Mouse (Mus musculus) yolk sac, embryonic 10.5 days (tissue): ENCODE data around the gene Uqcrh.

ENCODE experiments used
- DNase-seq: peaks from one replicate; pipeline ENCODE4 v3.0.0-alpha.2; 2017; ENCODE audit warnings: low spot score

Uqcrh gene

DNA sequence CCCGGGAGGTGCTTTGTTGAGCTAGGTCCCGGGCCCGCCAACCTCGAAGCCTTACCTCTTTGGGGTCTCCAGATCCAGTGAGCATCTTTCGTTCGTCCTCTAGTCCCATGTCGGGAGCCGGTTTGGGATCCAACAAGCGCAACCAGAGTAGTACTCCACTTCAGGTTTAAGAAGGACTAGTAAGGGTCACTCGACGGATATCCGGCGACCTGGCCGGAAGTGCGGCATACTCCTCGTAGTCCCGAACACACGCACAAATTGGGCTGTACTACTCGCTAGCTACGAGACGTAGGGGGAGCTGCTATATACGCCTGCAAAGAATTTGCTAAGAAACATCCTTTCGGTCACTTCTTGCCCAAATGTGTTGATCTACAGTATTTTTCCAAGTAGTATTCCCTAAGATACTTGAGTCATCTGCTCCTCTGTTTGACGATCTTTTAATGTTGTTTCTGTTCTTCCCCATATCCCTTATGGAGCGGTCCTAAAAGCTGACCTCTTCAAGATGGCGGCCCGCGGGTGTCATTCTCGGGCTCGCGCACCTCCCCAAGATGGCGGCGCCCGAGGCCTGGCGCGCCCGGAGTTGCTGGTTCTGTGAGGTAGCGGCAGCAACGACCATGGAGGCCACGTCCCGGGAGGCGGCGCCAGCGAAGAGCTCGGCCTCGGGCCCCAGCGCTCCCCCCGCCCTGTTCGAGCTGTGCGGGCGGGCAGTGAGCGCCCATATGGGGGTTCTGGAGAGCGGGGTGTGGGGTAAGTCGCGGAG, at the start of gene Uqcrh, which contains the start of gene Lrrc41:
TSS of gene Uqcrh (minus strand) at position 211 of the 760 bp plus-strand sequence.
TSS of gene Lrrc41 (plus strand) at position 409 of the 760 bp plus-strand sequence.
- peak; percentile 94 for DNase-seq

DNA sequence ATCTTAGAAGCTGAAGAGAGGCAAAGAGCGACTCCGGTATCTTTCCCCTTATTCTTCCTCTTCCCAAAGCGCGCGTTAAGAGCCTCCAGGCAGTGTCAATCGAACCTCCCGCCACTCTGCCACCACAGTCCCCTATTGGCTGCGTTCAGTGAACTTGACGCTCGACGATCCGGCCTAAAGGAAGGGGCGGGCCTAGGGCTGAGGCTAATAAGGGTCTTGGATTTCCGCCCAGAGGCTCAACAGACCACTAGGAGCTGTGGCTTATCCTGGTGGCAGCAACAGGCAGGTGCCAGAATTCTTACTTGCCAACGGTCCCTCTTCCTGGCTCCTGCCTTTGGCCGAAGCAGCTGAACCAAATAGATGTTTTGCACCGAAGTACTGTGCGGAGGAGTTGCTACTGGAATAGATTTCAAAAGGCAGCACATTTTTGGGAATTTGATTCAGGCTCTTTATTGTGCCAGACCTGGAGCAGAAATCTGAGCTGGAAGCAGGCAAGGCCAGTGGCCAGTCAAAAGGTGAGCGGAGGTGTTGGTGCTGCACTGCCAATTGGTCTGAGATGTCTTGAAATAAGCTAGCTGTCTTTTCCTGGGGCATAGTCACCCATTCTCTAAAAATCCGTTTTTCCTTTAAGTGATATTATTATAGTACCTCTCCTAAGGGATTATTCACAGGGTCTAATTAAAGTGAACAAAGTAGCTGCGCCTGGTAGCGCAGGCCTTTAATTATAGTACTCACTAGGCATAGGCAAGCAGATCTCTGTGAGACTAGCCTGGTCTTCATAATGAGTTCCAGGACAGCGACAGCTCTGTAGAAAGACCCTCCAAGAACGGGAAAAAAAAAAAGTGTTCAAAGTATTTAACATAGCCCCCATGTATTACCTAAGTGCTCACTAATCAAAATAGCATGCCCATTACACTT, 49.0 kb upstream of the Uqcrh start, which contains the start of the genes Rad54l and Pomgnt1:
TSS of gene Rad54l (minus strand) at position 89 of the 918 bp plus-strand sequence.
TSS of gene Pomgnt1 (plus strand) at position 239 of the 918 bp plus-strand sequence.
- peak; percentile 91 for DNase-seq

DNA sequence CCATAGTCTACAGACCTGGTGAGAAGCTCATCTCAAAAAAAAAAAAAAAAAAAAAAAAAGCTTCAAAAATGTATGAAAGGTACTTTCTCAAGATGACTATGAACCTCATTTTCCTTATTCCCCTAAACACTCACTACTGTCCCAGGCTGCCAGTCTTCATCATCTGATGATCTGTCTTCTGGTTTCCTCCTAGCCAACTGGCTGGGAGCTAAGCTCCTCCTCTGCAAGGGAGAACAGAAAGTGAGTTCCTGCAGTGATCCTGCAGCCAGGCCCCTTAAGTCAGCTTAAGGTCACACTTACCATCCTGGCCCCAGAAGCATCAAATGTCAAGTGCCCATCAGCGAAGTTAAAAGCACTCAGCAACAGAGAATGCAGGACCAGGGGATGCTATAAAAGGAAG, 47.9 kb upstream of the Uqcrh start:
- DNase-seq: no peak

DNA sequence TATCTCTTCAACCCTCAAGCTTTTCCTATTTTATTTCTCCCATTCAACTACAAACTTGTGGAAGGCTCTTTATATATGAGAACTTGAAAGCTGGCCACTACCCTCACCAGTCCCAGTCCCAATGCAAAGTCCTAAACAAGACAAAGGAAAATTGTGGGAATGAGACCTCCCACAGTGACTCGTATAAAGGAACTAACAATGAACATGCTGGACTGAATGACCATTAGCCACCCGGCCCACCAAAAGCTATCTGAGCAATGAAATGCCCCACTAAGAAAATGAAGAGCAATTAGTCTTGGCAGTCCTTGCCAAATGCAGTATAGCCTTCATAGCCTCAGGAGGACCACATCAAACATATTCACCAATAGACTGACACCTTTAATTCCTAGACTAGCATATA, 36.6 kb upstream of the Uqcrh start:
- no peak for DNase-seq

DNA sequence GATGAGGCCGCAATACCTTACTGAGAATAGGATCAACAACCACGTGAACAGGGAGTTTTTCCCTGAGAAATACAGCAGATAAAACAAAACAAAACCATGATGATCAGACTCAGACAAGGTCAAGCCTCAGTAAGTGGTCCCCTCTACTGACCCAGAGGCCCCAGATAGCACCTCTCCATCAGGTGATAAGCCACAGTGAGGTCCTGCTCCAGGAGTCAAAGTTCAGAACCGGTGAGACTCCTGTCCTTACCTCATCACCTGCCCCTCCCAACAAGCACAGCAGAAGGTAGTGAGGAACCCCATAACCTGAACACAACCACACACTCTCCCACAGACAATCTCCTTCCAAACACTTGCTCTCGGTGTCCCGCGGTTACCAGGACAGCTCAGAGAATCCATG, 35.8 kb upstream of the Uqcrh start:
- DNase-seq: no peak

DNA sequence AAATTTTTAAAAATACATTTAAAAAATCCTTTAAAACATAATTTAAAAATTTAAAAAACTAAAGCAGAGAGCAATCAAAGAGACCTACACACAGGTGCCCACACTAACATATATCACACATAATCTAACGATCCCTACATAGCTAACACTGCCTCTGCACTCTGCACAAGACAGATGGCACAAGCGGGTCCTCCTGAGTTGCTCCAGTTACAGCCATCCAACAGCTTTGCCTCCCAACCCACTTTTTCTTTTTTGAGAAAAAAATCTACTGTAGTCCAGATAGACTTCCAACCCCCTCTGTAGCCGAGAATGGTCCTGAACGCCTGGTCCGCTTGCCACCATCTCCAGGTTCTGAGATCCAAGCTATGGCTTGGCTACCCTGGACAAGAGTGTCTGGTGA, 30.4 kb upstream of the Uqcrh start:
- no peak for DNase-seq

DNA sequence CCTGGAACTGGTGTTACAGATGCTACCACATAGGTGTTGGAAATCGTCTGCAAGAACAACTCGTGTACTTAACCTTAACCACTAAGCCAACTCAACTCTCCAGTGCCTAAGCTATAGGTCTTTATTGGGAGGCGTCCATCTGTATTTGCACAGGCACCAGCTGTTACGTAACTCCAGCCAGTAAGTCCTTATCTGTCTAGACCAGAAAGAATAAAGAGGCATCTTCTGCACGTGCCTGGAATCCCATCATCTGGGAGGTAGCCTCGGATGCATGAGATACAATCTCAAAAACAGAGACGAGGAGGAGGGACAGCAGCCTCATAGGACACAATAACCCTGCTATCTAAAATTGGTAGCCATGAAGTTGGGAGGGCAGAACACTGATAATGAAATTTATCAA, 26.1 kb upstream of the Uqcrh start:
- DNase-seq: peak; percentile 40

DNA sequence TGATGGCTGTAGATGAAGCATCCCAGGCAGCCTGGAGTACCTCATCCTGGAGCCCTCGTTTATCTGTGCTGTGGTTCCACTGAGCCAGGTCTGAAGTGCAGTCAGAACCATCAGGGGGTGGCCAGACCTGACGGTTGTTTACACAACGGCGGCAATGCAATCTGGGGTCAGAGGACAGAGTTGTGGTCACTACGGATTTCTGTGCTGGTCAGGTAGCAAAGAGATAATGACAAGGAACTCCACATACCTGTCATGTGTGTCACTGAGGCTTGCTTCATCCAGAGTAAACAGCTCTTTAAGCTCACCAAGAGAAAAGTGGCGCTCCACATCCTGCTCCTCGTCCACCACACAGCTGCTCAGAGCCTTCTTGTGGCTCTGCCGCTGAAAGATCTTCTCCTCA, 22.3 kb upstream of the Uqcrh start:
- DNase-seq: peak; percentile 88

DNA sequence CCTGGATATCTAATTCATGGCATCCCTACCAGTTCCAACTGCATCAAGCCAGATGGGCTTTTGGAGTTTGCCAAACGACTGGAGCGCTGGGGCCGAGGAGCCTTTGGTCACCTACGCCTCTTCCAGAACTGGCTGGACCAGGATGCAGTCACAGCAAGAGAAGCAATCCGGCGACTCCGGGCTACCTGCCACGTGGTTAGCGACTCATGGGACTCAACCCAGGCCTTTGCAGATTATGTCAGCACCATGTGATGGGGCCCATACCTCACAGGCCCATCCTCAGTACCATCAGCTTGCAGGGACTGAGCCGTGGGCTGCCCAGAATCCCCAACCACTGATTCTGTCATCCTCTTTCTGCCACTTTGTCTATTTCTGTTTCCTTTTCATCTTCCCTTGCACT, 21.4 kb upstream of the Uqcrh start:
- DNase-seq: no peak

DNA sequence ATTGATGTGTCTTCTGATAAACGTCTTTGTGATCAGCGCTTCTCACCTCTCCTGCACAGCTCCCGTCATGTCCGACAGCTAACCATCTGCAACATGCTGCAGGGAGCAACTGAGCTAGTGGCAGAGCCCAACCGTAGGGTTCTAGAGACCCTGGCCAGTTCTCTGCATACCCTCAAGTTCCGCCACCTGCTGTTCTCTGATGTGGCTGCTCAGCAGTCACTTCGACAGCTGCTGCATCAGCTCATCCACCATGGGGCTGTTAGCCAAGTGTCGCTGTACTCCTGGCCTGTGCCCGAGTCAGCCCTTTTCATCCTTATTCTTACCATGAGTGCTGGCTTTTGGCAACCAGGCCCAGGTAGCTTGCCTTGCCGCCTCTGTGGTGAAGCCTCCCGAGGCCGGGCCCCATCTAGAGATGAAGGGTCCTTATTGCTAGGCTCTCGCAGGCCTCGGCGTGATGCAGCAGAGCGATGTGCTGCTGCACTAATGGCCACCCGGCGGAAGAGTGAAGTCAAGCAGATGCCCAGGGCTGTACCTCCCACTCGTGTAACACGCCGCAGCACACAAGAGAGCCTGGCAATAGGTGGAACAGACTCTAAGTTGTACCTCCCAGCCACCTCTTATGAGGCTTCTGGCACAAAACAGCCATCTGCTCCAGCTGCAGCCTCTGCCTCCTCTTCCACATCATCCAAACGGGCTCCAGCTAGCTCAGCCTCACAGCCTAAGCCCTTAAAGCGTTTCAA, 13.8 kb upstream of the Uqcrh start:
- DNase-seq: no peak

DNA sequence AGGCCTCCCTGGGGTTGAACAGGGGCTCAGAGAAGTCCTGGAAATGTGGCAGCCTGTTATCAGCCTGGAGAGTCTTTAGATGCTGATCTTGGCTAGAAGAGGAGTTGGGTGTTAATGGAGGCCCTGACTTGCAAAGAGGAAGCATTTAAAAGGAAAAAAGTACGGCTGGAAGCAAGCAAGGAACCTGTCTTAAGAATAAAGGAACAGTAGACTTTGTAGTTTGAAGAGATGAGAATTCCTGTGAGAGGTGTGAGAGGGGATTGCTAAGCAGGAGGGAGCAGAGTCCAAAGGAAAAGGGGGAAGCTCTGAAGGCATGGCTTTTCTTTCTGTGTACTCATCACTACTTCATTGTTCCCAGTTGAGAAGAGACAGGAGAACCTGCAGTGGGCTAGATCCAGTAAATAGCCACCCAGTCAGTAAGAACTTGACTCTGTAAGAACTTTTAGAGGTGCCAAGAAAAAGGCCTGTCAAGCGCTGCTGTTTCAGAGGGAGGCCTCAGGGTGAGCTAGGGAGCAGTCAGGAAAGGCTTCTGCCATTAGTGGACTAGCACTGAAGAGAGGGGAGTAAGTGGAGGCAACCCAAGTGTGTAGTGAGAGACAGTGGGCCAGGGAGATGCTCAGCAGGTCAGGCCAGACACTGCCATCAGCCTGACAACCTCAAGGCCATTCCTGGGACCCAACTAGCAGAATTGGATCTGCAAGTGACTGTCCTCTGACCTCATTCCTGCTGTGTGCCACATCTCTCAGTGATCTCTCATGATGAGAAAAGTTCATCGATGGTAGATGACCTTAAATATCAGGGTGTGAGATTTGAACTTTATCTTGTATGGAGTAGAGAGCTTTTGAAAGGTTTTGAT, 2.6 kb upstream of the Uqcrh start:
- DNase-seq: peak; percentile 64

DNA sequence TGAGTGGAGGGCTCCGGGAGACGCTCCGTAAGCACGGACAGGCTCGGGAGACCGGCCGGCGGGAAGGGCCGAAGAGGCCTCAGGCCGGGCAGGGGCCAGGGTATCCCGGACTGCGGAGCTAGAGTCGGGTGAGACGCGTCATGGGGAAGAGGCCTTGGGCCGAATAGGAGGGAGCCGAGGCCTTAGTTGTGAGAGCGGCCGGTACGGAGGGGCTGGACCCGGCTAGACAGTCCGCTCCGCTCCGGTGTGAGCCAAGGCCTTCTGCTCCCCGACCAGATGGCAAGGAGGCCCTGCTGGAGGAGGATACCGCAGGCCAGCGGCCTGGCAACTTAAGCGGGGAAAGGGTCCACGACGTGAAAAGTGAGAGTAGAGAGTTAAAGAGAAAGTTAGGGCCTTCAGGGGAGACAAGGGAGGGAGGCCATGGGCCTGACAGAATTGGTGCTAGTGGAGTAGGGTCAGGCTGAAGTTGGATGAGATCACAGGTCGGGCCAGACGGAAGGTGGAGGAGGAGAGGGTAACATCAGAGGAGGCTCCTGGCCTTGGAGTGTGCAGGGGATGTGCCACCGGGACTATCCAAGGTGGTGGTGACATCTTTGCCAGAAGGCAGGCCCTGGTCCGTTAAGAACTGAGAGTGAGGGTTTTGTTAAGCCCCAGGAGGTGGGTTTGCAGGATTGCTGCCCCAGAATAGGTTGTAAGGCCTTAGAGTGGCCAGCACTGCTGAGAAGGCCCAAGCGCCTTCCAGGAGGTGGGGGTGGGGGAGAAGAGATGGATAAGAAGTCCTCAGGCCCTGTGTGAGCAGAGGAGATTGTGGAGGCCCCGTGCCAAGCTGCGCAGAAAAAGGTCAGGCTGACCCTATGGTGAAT, 1.7 kb upstream of the Uqcrh start:
- peak; percentile 67 for DNase-seq

DNA sequence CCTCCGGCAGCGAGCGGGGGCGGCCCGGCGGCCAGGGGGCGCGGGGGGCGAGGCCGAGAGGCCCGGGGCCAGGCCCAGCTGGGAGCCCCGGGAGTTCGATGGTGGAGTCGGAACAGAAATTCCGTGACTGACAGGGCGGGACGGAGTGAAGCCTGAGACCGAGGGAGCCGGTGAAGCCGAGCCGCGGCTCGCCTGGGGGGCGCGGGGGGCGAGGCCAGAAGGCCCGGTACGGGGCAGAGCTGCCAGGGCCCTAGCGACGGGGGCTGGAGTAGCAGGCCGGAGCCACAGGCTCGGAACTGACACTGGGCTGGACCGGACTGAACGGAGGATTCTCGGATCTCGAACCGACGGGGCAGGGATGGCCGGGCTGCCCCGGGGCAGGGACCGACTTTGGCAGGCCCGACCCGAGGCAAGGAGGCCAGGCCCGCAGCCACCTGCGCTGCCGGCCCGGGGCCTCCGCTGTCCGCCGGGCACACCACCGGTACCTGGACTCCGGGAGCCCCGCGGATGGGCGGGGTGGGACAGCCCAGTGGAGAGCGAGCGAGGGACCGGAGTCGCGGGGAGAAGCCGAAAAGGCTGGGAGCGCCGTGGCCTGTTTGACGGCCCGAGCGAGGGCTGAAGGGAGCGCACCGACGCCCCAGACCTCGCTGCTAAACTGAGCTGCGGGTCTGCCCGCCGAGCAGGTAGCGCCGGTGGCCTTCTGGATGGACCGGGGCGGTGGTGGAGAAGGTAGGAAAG, 929 bp upstream of the Uqcrh start:
- DNase-seq: peak; percentile 79

DNA sequence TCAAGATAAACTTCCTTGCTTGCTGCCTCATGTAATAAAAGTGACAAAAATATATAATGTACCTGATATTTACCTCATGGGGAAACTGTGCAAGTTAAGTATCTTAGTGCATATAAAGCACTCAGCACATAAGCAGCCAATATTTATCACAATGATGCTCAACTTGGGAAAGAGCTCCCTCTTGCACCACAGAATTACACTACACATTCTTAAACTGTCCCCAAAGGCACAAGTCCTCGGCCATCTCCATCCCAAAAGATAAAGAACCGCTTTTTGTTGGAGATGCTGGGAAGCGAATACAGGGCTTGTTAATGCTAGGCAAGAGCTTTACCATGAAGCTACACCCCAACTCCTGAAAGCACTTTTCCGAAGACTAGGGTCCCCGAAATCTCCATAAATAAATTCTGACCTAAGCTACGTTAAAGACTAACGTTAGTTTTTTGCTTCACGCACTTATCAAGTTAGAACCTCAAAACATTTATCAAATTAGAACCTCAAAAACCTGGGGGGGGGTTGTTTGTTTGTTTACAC, 661 bp downstream of the Uqcrh start:
- DNase-seq: peak; percentile 30

DNA sequence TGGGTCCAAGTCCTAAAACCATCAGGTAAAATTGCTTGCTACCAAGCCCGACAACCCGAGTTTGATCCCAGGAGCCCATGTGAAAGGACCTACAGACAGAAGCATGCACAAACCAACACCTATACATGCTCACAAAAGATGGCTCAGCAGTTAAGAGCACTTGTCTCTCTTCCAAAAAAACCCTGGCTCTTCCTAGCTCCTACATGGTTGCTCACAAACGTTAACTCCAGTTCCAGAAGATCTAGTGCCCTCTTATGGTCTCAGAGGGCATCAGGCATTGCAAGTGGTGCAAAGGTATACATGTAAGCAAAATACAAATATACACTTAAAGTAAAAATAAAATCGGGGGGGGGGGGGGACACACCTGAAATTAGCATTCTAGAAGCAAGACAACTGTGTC, 1.7 kb downstream of the Uqcrh start:
- no peak for DNase-seq

DNA sequence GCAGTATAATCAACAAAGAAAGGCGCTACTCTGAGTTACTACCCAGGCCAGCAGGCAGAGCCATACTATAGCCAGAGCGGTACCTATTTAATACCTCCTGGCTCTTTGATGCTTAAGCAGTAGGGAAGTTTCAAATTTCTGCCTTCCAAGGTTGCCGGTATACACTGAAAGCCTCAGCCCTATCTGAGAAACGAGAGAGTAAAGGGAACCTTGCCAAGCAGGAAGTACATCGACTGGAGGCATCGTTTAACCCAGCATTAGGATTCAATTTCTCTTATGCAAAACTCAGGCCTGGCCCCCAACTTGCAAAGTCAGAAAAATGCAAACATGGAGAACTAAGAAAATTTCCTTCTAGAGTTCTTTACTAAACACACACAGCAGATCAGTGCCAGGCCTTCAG, 4.8 kb downstream of the Uqcrh start:
- DNase-seq: no peak

DNA sequence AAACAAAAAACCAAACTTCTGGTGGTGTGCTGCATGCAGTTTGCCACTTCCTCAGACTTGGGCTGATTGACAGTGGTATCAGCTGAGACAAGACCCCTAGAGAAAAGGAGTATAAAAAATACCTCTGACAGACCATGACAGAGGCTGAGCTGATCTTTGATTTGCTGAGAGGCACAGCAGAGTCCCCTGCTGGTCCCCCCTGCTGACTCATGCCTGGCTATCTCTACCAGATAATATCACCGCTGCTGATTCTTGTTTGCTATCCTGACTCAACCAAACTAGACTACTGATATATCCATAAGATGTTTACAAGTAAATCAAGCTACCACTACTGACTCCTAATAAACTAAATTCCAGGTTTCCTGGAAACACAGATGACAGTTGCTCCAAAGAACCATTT, 11.0 kb downstream of the Uqcrh start:
- no peak for DNase-seq

DNA sequence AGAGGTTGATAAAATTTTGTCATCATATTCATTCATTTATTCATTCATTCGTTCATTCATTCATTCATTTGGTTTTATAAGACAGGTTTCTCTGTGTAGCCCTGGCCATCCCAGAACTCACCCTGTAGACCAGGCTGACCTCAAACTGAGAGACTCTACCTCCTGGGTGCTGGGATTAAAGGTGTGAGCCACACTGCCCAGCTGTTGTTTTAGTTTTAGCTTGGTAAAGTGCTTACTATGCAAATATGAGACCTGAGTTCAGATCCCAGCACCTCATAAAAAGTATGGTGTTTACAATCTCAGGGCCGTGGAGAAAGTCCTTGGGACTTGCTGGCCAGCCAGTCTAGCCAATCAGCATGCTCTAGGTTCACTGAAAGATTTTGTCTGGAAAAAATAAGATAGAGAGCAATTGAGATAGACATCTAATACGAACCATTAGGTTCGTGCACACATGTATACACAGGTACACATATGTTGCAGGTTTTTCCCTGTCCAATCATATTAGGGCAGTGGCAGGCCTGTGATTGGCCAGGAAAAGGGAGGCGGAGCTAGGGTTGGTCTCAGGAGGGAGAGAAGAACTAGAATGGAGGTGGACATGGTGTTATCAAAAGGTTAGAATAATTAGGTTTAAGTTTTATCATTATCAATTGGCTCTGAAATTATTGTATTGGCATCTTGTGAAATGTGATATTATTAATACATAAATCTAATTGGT, 15.7 kb downstream of the Uqcrh start:
- no peak for DNase-seq

DNA sequence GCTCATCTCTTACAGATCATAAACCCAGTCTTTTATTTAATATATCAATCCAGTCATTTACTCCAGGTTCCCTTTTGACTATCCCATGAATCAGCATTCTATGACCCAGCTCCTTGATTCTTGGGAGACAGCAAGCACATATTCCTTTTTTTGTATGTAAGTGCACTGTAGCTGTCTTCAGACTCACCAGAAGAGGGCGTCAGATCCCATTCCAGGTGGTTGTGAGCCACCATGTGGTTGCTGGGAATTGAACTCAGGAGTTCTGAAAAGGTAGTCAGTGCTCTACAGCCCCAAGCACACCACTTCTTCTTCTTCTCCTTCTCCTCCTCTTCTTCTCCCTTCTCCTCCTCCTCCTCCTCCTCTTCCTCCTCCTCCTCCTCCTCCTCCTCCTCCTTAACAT, 17.3 kb downstream of the Uqcrh start:
- no peak for DNase-seq
